Mouse (Mus musculus) forebrain, embryonic 10.5 days (tissue): ENCODE results near the gene Hes2. TPM values are rescaled to one million over a fixed set of nuclear protein-coding genes. Genes with fewer than 3 reads are reported as not detected.

ENCODE experiments used
- DNase-seq: peaks from one replicate; pipeline ENCODE4 v3.0.0-alpha.2; 2017; ENCODE audit warnings: low spot score; ENCODE audit errors: extremely low spot score
- H3K27ac ChIP-seq: fragments of 300-500 bp; sonication (generic); 2 replicates; pipeline ENCODE4 v1.5.1; 2016; ENCODE audit warnings: mild to moderate bottlenecking
- H3K27me3 ChIP-seq: fragments of 300-500 bp; sonication (generic); 2 replicates; pipeline ENCODE4 v1.6.1; 2016; ENCODE audit warnings: mild to moderate bottlenecking; ENCODE audit not compliant: poor library complexity, severe bottlenecking
- H3K36me3 ChIP-seq: fragments of 300-500 bp; sonication (generic); replicated peaks from 2 replicates; pipeline ENCODE4 v1.6.1; 2016; ENCODE audit warnings: mild to moderate bottlenecking, moderate library complexity
- H3K4me1 ChIP-seq: fragments of 300-500 bp; sonication (generic); 2 replicates; pipeline ENCODE4 v1.6.1; 2016
- H3K4me3 ChIP-seq: fragments of 300-500 bp; sonication (generic); 2 replicates; pipeline ENCODE4 v1.5.1; 2016; ENCODE audit warnings: mild to moderate bottlenecking, moderate library complexity
- H3K9me3 ChIP-seq: fragments of 300-500 bp; sonication (generic); 2 replicates; pipeline ENCODE4 v1.6.1; 2016; ENCODE audit warnings: mild to moderate bottlenecking, moderate library complexity
- WGBS: fragments of 180-500 bp; shearing (Covaris S2); methylation state at CpG from one replicate; pipeline ENCODE4 v1.1.7; 2016; 5-methylcytosine and 5-hydroxymethylcytosine counted together
- polyA plus RNA-seq: library from polyadenylated mRNA; unstranded; fragments of >200 nt; fragmentation: Nextera tagmentation; extraction: Ambion mirVana; gene quantifications from 2 replicates; pipeline ENCODE4 v1.2.1, GENCODE M21; 2016

Hes2 gene
- polyA plus RNA-seq, 1 experiment from 2014 or later: not detected

DNA sequence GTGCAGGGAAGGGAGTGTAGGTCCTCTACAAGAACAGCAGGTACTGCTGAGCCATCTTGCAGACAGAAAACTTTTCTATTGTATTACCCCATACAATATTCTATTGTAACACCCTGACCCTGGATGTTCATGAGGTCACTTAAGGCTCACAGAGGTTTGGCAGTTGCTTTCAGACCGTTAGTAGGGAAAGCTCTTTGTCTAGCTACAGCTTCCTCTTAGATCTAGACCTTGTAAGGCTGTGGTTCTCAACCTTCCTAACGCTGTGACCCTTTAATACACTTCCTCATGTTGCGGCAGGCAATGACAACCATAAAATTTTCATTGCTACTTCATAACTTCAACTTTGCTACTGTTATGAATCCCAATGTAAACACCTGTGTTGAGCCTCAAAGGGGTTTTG lies 18.0 kb downstream of the Hes2 start:
- peaks cover 3% of the 10 kb centered on the region; the same call in 1 of the 2 replicates for H3K9me3 ChIP-seq
- no peak for DNase-seq
- peaks cover 77% of the 10 kb centered on the region for H3K27me3 ChIP-seq
- H3K4me3 ChIP-seq: no peak overlapping the region
- no peak overlapping the region for H3K27ac ChIP-seq
- H3K36me3 ChIP-seq: 0 out of 2 replicates have a peak, but pooled peaks cover 6% of the 10 kb centered on the region
- WGBS: 76% methylated on average over 3 of the region's 3 CpGs
- H3K4me1 ChIP-seq: peaks cover 39% of the 10 kb centered on the region

DNA sequence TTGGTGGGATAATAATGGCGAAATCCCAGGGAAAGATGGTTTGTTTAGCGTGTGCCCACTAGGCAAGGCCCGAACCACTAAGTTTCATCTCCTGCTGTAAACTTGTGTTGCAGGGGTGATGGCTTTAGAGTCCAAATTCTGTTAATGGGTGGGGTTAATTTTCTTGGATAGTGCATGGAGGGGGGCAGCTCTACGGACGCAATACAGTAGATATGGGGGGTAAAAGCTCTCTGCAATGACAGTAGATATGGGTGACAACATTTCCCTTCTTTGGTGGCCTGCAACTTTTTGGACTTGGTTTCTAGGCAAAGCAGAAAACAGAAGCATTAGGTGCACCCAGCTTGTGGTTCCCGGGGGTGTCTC lies 18.5 kb downstream of the Hes2 start:
- H3K27me3 ChIP-seq: peaks cover 77% of the 10 kb centered on the region
- H3K9me3 ChIP-seq: no peaks in the 10 kb centered on the region
- WGBS: 72% methylated on average over 6 of the region's 6 CpGs
- no peak for DNase-seq
- peaks cover 39% of the 10 kb centered on the region for H3K4me1 ChIP-seq
- peaks cover 8% of the 10 kb centered on the region; the same call in 1 of the 2 replicates for H3K36me3 ChIP-seq
- H3K27ac ChIP-seq: peak overlapping the region; percentile 96
- peak overlapping the region; percentile 88 for H3K4me3 ChIP-seq

DNA sequence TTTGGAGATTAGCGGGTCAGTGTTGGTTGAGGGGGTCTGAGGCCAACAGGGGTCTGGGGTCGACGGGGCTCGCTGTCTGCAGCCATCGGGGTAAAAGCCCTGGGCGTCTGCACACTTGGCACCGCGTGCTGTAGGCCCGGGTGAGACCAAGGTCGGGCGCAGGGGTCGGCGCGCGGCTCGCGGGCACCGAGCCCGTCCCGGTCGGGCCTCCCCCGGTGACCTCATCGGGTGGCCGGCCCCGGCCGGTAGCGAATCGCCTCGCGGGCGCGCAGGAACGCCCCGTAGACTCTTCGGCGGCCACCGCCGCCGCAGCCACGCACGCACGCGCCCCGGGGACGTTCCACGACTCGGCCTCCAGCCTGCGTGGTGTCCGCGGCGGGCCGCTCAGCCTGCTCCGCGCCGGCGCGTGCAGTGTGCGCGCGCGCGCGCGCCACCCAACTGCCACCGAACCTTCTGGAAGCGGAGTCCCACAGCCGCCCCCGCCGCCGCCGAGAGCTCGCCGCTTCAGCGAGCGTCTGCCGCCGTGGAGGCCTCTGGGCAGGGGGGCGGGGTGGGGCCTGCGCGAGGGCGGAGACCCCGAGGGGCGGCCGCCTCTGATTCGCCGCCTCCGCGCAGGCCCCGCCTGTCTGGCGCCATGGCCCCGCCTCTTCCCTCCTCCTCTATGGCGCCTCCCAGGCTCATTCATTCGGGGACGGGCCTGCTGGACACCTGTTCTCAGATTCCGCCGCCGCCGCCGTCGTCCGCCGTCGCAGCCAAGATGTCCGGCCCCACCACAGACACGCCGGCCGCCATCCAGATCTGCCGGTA lies 19.1 kb downstream of the Hes2 start, which contains the start of gene Acot7:
Gene Acot7, plus strand, starts transcription at position 598 of the 807 bp plus-strand sequence.
- WGBS: under 1% methylated on average over 108 of the region's 108 CpGs
- Histone ChIP-seq H3K27ac (peak within 1 kb of the TSS; percentile 96), H3K27me3 (peaks cover 72% of the 10 kb centered on the region), H3K9me3 (no peaks in the 10 kb centered on the region), H3K4me1 (peaks cover 39% of the 10 kb centered on the region), H3K4me3 (peak within 1 kb of the TSS; percentile 88), H3K36me3 (peaks cover 14% of the 10 kb centered on the region)
- peak; percentile 91 for DNase-seq

DNA sequence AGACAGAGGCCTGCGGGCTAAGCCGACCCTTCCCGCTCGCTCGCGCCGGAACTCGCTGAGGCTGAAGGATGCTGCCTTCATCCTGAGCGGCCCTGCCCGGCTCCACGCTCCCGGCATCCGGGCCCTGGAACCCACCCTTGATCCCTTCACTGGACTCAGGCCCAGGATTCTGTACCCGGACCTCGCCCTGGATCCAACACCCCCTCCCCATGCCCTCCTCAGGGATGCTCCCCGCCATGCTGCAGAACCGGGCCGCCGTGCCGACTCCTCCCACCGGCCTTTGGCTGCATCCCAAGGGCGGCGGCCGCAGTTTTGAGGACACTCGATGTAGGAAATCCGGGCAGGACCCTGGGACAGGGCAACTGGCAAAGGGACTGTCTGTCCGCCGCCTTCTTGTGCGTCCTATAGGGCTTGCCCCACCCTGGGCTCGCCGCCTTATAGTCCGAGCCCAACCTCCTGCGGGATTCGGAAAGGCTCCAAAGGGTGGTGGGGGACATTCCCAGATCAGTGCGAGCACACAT lies 19.7 kb downstream of the Hes2 start:
- Histone ChIP-seq H3K4me1 (peaks cover 39% of the 10 kb centered on the region), H3K4me3 (peak overlapping the region; percentile 88), H3K36me3 (peaks cover 15% of the 10 kb centered on the region), H3K27ac (peak overlapping the region; percentile 96), H3K9me3 (no peaks in the 10 kb centered on the region), H3K27me3 (peaks cover 66% of the 10 kb centered on the region)
- WGBS: under 1% methylated on average over 35 of the region's 35 CpGs
- DNase-seq: no peak

DNA sequence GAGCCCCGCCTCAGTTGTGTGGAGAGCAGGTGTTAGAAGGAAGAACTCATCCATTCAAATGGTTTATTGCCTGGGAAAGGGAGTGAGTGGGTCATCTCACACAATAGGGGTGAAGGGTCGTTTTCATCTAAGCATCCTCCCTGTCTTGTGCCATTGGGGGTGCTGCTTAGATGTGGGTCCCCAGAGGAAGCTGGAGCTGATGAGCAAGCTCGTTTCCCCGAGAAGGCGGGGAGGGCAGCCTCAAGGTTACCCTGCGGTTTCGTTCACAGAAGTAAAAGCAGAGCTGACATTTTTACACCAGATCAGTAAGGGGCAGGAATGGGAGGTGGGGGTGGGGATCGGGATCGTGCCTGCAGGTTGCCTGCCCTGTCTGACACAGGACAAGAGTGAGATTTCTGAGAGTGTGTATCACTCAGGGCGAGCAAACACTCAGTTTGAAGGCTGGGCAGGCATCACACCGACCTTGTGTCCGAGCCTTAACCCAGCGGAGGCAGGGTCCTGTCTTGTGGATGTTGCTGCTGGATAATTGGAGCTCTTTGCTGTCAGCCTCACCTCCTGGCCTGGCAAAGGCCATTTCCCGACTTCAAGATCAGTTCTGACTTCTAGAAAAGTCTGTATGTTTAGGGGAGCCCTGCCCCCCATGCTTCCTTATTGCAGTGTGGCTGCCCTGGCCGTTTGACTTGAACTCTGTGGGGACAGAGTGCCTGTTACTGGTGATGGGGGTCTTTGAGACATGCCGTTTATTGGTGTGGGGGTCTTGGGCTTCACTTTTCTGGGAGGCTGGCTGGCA lies 20.4 kb downstream of the Hes2 start:
- peaks cover 21% of the 10 kb centered on the region for H3K36me3 ChIP-seq
- H3K9me3 ChIP-seq: no peaks in the 10 kb centered on the region
- 34% methylated on average over 16 of the region's 16 CpGs for WGBS
- H3K4me1 ChIP-seq: peaks cover 39% of the 10 kb centered on the region
- H3K27ac ChIP-seq: peak overlapping the region; percentile 96
- DNase-seq: no peak
- peaks cover 59% of the 10 kb centered on the region for H3K27me3 ChIP-seq
- H3K4me3 ChIP-seq: peak overlapping the region; percentile 88

DNA sequence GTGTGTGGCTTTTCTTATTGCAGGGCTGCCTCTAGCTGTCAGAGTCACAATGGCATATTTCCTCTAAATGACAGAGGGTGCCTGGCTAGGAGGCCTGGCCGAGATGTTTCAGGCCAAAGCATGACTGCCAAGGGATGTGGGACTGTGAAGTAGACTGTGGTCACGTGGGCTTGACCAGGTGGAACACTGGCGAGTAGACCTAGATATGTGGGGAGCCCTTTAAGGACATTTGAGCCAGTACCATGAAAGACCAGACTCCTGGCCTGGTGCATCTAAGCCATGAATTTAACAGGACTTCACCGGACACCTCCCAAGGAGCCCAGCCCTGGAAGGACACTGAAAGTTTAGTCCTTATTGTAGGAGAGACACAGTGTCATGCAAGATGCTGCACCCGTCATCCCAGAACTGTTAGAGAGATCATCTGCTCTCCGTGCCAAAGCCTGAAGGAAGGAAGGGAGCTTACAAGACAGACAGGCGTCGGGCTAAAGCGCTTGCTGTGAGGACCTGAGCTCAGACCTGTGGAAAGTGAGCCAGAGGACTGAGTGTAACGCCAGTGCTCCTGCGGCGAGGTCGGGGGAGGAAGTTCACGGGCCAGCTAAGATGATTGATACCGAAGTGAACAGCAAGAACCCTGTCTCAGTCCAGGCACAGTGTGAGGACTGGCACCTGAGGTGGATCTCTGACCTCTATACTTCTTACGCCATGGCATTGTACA lies 21.4 kb downstream of the Hes2 start:
- no peaks in the 10 kb centered on the region for H3K9me3 ChIP-seq
- peaks cover 21% of the 10 kb centered on the region for H3K36me3 ChIP-seq
- H3K27ac ChIP-seq: no peak overlapping the region
- WGBS: 90% methylated on average over 16 of the region's 16 CpGs
- H3K4me1 ChIP-seq: peaks cover 46% of the 10 kb centered on the region
- DNase-seq: no peak
- H3K27me3 ChIP-seq: peaks cover 49% of the 10 kb centered on the region
- no peak overlapping the region for H3K4me3 ChIP-seq

DNA sequence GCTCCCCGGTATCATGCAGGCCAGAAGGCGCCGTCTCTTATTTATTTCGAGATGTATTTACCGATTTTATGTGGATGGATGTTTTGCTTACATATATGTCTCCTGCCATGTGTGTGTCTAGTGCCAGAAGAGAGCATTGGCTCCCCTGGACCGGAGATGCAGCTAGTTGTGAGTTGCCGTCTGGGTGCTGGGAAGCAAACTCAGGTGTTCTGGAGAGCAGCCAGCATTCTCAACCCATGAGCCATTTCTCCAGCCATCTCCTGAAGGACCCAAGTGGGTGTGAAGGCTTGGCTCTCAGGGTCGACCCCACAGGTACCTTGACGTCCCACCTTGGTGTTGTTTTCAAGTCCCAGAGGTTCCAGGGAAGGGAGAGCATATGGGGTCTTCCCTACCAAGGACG lies 23.5 kb downstream of the Hes2 start:
- Histone ChIP-seq H3K27ac (no peak overlapping the region), H3K4me3 (no peak overlapping the region), H3K36me3 (peaks cover 21% of the 10 kb centered on the region), H3K27me3 (peaks cover 30% of the 10 kb centered on the region), H3K9me3 (no peaks in the 10 kb centered on the region), H3K4me1 (peaks cover 64% of the 10 kb centered on the region)
- no peak for DNase-seq
- 89% methylated on average over 10 of the region's 10 CpGs for WGBS

DNA sequence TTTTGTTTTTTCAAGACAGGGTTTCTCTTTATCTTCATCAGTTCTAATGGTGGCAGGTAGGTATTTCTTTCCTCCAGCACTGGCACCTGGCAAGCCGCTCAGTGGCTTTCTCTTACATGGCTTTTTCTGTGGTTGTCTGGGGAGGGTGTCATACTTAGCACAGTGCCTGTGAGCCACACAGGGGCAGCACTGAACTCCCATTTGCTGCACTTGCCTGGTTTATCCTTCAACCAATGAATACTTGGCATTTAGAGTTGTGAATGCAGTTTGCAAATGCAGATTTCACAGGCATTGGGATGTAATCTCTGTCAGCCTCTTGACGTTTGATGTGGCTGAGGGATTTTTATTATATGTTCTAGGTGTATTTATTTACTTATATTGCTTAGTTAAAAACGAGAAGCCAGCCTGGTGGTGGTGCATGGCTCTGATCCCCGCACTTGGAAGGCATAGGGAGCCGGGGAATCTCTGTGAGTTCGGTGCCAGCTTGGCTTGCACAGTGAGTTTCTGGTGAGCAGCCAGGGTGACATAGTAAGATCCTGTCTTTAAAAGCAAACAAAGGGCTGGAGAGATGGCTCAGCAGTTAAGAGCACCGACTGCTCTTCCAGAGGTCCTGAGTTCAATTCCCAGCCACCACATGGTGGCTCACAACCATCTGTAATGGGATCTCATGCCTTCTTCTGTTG lies 25.8 kb downstream of the Hes2 start:
- 77% methylated on average over 7 of the region's 7 CpGs for WGBS
- H3K36me3 ChIP-seq: peaks cover 27% of the 10 kb centered on the region
- no peaks in the 10 kb centered on the region for H3K9me3 ChIP-seq
- no peak overlapping the region for H3K27ac ChIP-seq
- no peak overlapping the region for H3K4me3 ChIP-seq
- H3K4me1 ChIP-seq: peaks cover 44% of the 10 kb centered on the region
- H3K27me3 ChIP-seq: peaks cover 16% of the 10 kb centered on the region
- no peak for DNase-seq

DNA sequence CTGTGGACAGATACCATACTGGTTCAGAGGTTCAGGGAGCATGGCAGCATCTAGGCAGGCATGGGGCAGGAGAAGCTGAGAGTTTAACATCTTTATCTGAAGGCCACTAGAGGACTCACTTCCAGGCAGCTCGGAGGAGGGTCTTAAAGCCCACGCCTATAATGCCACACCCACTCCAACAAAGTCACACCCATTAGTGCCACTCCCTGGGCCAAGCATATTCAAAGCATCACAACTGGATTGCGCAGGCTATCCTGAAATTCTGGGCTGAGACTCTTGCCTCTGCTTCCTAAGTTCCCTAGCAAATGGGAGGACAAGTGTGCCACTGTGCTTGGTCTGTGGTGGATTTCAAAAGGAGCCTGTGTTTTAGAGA lies 26.5 kb downstream of the Hes2 start:
- no peak for DNase-seq
- H3K9me3 ChIP-seq: no peaks in the 10 kb centered on the region
- H3K36me3 ChIP-seq: peaks cover 26% of the 10 kb centered on the region
- WGBS: 4% methylated on average over 3 of the region's 3 CpGs
- peaks cover 10% of the 10 kb centered on the region for H3K27me3 ChIP-seq
- H3K27ac ChIP-seq: peak overlapping the region; percentile 60
- H3K4me3 ChIP-seq: peak overlapping the region; percentile 33
- H3K4me1 ChIP-seq: peaks cover 44% of the 10 kb centered on the region

DNA sequence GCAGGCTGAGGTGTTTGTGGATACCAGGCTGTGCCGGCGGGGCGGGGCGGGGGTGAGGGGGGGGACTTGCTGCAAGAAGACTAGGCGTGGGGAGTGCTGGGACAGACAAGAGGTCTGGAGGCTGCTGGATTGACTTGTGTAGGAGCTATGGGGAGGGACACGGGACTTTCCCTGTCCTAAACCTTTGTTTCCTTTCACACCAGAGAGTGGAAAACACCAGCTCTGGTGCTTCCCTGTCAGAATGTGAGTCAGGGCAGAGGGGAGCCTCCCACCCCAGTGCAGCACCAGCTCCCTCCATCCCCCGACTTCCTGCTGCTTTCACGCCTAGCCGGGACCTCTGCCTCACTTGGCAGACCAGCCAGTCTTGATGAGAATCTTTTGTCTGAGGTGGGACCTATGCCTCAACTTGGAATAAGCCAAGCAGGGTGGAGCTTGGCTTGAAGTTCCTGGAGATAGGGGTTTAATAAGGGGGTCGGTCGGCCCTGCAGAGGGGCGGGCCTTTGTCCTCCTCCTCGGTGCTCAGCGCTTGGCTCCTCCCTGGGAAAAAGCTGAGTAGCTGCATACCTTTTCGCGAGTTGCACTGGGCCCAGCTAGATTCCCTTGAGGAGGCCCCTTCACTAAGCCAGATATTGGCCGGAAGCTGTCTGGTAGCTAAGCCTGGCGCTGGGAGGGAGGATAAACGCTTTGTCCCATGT lies 27.0 kb downstream of the Hes2 start:
- peak overlapping the region; percentile 33 for H3K4me3 ChIP-seq

DNA sequence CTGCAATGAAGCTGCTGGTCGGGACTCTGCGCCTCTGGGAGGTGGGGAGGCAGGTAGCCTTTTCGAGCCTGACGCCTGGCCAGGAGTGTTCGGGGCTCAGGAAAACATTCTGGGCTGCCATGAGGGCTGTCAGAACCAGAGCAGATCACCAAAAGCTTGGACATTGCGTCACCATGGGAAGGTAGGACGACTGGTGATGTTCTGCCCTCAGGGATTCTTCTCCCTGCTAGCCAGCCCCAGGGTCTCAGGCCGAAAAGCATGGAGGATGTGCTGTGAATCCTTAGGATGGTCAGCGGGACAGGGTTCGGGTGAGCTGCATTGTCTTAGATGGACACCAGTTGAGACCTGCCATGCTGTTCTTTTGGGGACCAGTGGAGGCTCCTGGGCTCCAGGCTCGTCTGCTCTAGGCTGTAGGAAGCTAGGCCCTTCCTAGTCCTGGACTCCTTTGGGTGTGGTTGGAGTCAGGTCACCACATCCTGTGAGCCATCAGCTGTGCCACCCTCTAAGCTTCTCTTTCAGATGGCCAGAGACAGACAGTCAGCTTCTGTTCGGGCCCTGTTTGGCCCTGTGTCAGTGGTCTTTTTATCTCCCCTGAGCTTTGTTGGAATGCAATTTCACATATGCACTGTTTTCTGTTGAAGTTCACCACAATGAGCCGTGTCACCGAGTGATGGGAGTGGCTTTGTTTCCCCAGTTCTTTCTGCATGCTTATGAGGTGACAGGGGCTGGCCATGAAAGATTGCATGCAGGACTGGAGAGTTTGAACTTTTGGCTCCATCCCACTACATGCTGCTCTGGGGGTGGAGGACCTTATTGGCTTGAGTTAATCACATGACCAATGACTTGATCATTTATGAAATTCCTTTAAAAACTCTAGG lies 27.8 kb downstream of the Hes2 start:
- DNase-seq: no peak
- 0 out of 2 replicates have a peak, but pooled peaks cover 3% of the 10 kb centered on the region for H3K27me3 ChIP-seq
- peak overlapping the region; percentile 60 for H3K27ac ChIP-seq
- peak overlapping the region; percentile 33 for H3K4me3 ChIP-seq
- peaks cover 46% of the 10 kb centered on the region for H3K4me1 ChIP-seq
- WGBS: 46% methylated on average over 14 of the region's 14 CpGs
- H3K9me3 ChIP-seq: no peaks in the 10 kb centered on the region
- peaks cover 21% of the 10 kb centered on the region for H3K36me3 ChIP-seq

More for the DNA sequence above, 27.0 kb downstream of the Hes2 start:
- H3K27ac ChIP-seq: peak overlapping the region; percentile 60
- DNase-seq: peak; percentile 51
- WGBS: 3% methylated on average over 19 of the region's 19 CpGs
- H3K36me3 ChIP-seq: peaks cover 21% of the 10 kb centered on the region
- H3K9me3 ChIP-seq: no peaks in the 10 kb centered on the region
- H3K4me1 ChIP-seq: peaks cover 44% of the 10 kb centered on the region
- peaks cover 4% of the 10 kb centered on the region for H3K27me3 ChIP-seq
